Mouse (Mus musculus): Measurements from ENCODE around the gene Asah2. TPM values are rescaled to one million over a fixed set of nuclear protein-coding genes. Genes with fewer than 3 reads are reported as not detected.

Gene Asah2
- polyA plus RNA-seq, 1 experiment from 2014 or later: 2.0 TPM

DNA sequence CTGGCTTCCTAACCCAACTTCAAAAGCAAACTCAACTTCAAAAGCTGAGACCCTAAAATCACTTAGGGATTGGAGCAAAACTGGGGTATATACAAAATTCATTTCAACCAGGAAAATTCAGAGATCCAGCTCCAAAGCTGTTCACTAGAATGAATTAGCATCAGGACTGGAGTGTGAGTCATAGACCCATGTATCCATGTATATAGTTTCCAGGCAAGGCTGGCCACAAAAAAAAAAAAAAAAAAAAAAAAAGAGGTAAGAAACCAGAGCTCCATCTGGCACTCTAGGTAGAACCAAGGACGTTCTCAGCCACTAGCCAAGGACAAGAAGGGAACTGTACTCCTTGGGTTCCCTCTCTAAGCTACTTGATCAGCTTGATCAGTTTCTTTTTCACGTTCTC is 154.2 kb downstream of the Asah2 start:
- TF ChIP-seq CTCF (IDR thresholded peaks at IDR 0.05; ENCODE audit: low read depth): no peak

DNA sequence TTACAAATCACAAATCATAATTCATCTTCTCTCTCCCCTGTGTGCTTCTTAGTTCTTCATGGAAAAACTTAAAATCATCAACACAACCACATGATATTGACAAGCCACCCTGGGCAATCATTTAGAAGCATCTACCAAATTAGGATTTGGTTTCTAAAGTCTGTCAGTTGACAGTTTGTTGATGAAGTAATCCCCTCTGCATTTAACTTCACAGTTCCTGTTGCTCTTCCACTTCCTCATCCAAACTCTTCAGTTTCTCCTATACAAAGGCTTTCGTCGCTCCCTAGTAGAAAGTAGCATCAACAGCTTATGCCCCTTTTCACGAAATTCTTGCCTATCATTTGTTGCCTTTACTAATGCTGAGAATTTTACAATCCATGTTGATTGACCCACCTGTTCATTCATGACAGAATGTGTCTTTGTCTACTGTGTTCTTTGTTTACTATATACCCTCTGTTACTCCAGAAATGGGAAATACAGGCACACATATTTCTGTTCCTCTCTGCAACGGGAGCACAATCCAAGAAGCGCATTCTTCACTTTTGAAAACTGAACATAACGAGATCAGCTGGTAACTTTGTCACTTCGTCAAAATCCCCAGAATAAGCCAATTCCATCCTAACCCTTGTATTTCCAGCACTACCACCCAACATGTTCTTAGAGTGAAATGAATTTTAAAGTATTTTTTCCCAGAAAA is 157.1 kb downstream of the Asah2 start:
- Histone ChIP-seq H3K4me1 (replicated peaks; ENCODE audit: insufficient read depth, low read length) (no peaks in the 10 kb centered on the region), H3K4me2 (ENCODE audit: low read length) (no peak overlapping the region), H3K9me3 (replicated peaks; ENCODE audit: low read length) (no peaks in the 10 kb centered on the region), H3K9ac (ENCODE audit: low read depth, low read length) (no peak overlapping the region), H3K4me3 (replicated peaks; ENCODE audit: low read depth, low read length) (no peak overlapping the region), H3K27me3 (ENCODE audit: insufficient read depth, low read length) (no peaks in the 10 kb centered on the region), H3K27ac (no peak overlapping the region), H3K36me3 (ENCODE audit: insufficient read depth, low read length) (no peaks in the 10 kb centered on the region)
- WGBS: 84% methylated on average over 7 of the region's 7 CpGs
- ATAC-seq (replicated peaks; ENCODE audit: low FRiP score, low read depth): no peak
- TF ChIP-seq CTCF (IDR thresholded peaks at IDR 0.05; ENCODE audit: low read depth): no peak
- no peak for DNase-seq (ENCODE audit: low spot score)

More for the DNA sequence above, 154.2 kb downstream of the Asah2 start:
- Histone ChIP-seq H3K9ac (ENCODE audit: low read depth, low read length) (no peak overlapping the region), H3K36me3 (ENCODE audit: insufficient read depth, low read length) (no peaks in the 10 kb centered on the region), H3K4me2 (ENCODE audit: low read length) (no peak overlapping the region), H3K4me3 (replicated peaks; ENCODE audit: low read depth, low read length) (no peak overlapping the region), H3K9me3 (replicated peaks; ENCODE audit: low read length) (no peaks in the 10 kb centered on the region), H3K4me1 (replicated peaks; ENCODE audit: insufficient read depth, low read length) (no peaks in the 10 kb centered on the region), H3K27ac (no peak overlapping the region), H3K27me3 (ENCODE audit: insufficient read depth, low read length) (no peaks in the 10 kb centered on the region)
- ATAC-seq (replicated peaks; ENCODE audit: low FRiP score, low read depth) (no peak), DNase-seq (ENCODE audit: low spot score) (no peak)
- whole genome bisulfite sequencing: 72% methylated on average over 2 of the region's 2 CpGs

Other genes starting within 250 kb of the Asah2 start
- gene A1cf, start 239.4 kb downstream of the Asah2 start, polyA plus RNA-seq (2015; fragmentation: Nextera tagmentation; extraction: Ambion mirVana): 2.0 and 2.3 TPM in 2 replicates